Mouse (Mus musculus) forebrain, embryonic 10.5 days (tissue): ENCODE data around the gene Iqcf5. TPM values are rescaled to one million over a fixed set of nuclear protein-coding genes. Genes with fewer than 3 reads are reported as not detected.
"Not testable (repeated sequence)": the region's sequence is repeated elsewhere in the genome, so short reads cannot be mapped to it uniquely, and the experiment has no call there.

Experiments used
- DNase-seq: peaks from one replicate; pipeline ENCODE4 v3.0.0-alpha.2; 2017; ENCODE audit warnings: low spot score; ENCODE audit errors: extremely low spot score
- H3K27ac ChIP-seq: fragments of 300-500 bp; sonication (generic); 2 replicates; pipeline ENCODE4 v1.5.1; 2016; ENCODE audit warnings: mild to moderate bottlenecking
- H3K27me3 ChIP-seq: fragments of 300-500 bp; sonication (generic); 2 replicates; pipeline ENCODE4 v1.6.1; 2016; ENCODE audit warnings: mild to moderate bottlenecking; ENCODE audit not compliant: poor library complexity, severe bottlenecking
- H3K36me3 ChIP-seq: fragments of 300-500 bp; sonication (generic); replicated peaks from 2 replicates; pipeline ENCODE4 v1.6.1; 2016; ENCODE audit warnings: mild to moderate bottlenecking, moderate library complexity
- H3K4me1 ChIP-seq: fragments of 300-500 bp; sonication (generic); 2 replicates; pipeline ENCODE4 v1.6.1; 2016
- H3K4me3 ChIP-seq: fragments of 300-500 bp; sonication (generic); 2 replicates; pipeline ENCODE4 v1.5.1; 2016; ENCODE audit warnings: mild to moderate bottlenecking, moderate library complexity
- H3K9me3 ChIP-seq: fragments of 300-500 bp; sonication (generic); 2 replicates; pipeline ENCODE4 v1.6.1; 2016; ENCODE audit warnings: mild to moderate bottlenecking, moderate library complexity
- WGBS: fragments of 180-500 bp; shearing (Covaris S2); methylation state at CpG from one replicate; pipeline ENCODE4 v1.1.7; 2016; 5-methylcytosine and 5-hydroxymethylcytosine counted together
- polyA plus RNA-seq: library from polyadenylated mRNA; unstranded; fragments of >200 nt; fragmentation: Nextera tagmentation; extraction: Ambion mirVana; gene quantifications from 2 replicates; pipeline ENCODE4 v1.2.1, GENCODE M21; 2016

Iqcf5 gene
- polyA plus RNA-seq, 1 experiment from 2014 or later, result not detected

DNA sequence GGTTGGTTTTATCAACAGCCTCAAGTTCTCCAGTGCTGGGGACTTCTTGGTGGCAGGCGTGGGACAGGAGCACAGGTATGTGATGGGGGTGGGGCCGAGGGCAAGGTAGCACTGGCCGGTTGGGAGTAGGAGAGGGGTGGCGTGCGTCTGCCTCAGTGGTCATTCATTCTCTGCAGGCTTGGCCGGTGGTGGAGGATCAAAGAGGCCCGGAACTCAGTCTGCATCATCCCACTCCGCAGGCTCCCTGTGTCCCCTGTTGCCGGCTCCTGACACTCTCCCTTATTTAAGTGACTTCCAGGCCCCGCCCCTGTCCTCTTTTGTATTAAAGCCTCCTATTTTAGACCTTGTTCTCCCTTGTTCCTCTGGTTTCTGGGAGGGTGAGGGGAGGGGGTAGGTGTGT lies 29.3 kb upstream of the Iqcf5 start:
- Histone ChIP-seq H3K36me3 (peaks cover 63% of the 10 kb centered on the region), H3K27ac (no peak overlapping the region)

DNA sequence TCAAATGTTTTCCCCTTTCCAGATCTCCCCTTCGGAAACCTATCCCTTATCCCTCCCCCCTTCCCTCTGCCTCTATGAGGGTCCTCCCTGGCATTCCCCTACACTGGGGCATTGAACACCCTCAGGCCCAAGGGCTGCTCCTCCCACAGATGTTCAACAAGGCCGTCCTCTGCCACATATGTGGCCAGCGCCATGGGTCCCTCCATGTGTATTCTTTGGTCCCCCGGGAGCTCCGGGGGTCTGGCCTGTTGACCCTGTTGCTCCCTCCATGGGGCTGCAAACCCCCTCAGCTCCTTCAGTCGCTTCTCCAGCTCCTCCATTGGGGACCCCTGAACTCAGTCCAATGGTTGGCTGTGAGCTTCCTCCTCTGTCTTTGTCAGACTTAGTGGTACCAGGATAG lies 26.8 kb upstream of the Iqcf5 start:
- H3K27ac ChIP-seq, H3K4me3 ChIP-seq, H3K27me3 ChIP-seq, H3K9me3 ChIP-seq, H3K4me1 ChIP-seq, DNase-seq: not testable (repeated sequence)
- WGBS, result 86% methylated on average over 6 of the region's 6 CpGs
- peaks cover 40% of the 10 kb centered on the region for H3K36me3 ChIP-seq

More for the DNA sequence above, 29.3 kb upstream of the Iqcf5 start:
- no peak overlapping the region for H3K4me3 ChIP-seq
- H3K9me3 ChIP-seq, result no peaks in the 10 kb centered on the region
- 82% methylated on average over 10 of the region's 10 CpGs for WGBS
- no peak for DNase-seq
- H3K4me1 ChIP-seq, result 0 out of 2 replicates have a peak, but pooled peaks cover 4% of the 10 kb centered on the region
- H3K27me3 ChIP-seq, result no peaks in the 10 kb centered on the region

DNA sequence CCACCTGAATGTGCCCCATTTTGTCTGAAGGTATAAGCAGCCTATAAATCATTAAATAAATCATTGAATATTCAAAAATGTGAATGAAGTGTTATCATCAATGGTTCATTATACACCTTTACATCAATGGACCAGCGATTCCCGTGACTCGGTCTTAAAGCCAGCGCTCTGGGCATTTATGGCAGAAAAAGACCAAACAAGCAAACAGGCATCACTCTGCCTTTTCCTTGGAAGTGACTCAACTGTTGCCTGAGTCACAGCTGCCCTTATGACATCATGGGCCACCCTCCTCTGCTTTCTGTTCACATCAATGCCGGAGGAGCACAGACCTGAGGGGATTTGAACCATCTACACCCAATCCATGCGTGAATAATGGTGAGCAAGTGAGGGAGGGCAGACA lies 14.7 kb upstream of the Iqcf5 start, which contains the start of gene Iqcf1:
Iqcf1 (plus strand) TSS at position 301 of the 400 bp plus-strand sequence.
- Histone ChIP-seq H3K27me3 (no peaks in the 10 kb centered on the region), H3K4me1 (no peaks in the 10 kb centered on the region), H3K36me3 (no peaks in the 10 kb centered on the region), H3K4me3 (no peak within 1 kb of the TSS), H3K27ac (no peak within 1 kb of the TSS), H3K9me3 (no peaks in the 10 kb centered on the region)
- 91% methylated on average over 6 of the region's 6 CpGs for WGBS
- DNase-seq, result no peak

DNA sequence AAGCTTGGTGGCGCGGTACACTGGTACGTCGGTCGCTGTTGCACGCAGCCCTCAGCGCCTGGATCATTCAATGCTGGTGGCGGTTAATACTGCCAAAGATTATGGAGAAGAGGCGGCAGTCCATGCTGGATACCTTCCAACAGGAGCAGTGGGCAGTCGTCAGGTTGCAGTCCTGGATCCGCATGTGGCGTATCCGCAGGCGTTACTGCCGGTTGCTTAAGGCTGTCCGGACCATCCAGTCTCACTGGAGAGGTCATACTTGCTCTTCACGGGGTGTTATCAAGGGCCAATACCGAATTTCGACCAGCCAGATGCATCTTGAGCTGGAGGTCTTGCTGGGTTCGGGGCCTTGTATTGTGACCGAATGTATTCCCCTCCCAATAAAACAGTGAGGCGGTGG lies 12.5 kb upstream of the Iqcf5 start:
- Histone ChIP-seq H3K9me3 (no peaks in the 10 kb centered on the region), H3K4me3 (no peak overlapping the region), H3K4me1 (no peaks in the 10 kb centered on the region), H3K36me3 (no peaks in the 10 kb centered on the region), H3K27me3 (no peaks in the 10 kb centered on the region), H3K27ac (no peak overlapping the region)
- 91% methylated on average over 22 of the region's 22 CpGs for WGBS
- no peak for DNase-seq

DNA sequence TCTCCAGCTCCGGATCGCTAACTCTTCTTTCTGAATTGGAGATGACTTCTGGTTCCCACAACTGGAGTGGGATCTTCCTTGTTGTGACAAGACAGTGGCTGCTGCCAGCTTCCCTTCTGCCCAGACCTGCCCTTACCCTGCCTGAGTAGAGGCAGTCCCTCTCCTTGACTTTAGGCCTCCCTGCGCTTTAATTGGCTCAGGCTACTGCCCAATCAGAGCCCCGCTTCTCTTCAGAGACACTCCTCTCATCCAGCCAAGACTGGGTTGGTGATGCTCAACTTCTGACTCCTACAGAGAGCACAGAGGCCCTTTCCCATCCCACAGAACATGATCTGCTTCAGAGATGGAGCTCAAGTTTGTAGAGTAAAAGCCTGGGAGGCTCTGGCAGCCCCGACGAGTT lies 10.1 kb upstream of the Iqcf5 start:
- H3K27me3 ChIP-seq, result no peaks in the 10 kb centered on the region
- no peak overlapping the region for H3K27ac ChIP-seq
- no peaks in the 10 kb centered on the region for H3K4me1 ChIP-seq
- H3K36me3 ChIP-seq, result no peaks in the 10 kb centered on the region
- WGBS, result 73% methylated on average over 6 of the region's 6 CpGs
- no peaks in the 10 kb centered on the region for H3K9me3 ChIP-seq
- no peak for DNase-seq
- H3K4me3 ChIP-seq, result no peak overlapping the region

DNA sequence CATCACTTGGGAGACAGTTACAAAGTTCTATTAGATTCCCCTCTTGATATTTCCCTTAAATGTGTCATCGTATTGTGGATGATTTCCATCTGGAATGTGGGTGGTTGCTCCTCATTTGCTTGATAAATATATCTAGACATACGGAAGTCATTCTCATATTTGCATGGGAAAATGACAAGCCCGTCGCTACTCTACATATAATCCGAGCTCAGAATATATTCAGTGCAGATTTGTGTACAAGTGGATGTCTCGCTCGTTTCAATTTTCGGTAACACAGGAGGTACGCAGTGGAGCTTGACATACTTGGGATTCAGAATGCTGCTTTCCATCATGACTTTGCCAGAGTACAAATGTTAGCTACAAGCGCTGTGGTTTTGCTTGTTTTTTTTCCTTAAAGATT lies 5.0 kb upstream of the Iqcf5 start:
- Histone ChIP-seq H3K27me3 (no peaks in the 10 kb centered on the region), H3K4me1 (no peaks in the 10 kb centered on the region), H3K9me3 (no peaks in the 10 kb centered on the region), H3K27ac (no peak overlapping the region), H3K36me3 (no peaks in the 10 kb centered on the region), H3K4me3 (no peak overlapping the region)
- WGBS, result 92% methylated on average over 10 of the region's 10 CpGs
- no peak for DNase-seq

DNA sequence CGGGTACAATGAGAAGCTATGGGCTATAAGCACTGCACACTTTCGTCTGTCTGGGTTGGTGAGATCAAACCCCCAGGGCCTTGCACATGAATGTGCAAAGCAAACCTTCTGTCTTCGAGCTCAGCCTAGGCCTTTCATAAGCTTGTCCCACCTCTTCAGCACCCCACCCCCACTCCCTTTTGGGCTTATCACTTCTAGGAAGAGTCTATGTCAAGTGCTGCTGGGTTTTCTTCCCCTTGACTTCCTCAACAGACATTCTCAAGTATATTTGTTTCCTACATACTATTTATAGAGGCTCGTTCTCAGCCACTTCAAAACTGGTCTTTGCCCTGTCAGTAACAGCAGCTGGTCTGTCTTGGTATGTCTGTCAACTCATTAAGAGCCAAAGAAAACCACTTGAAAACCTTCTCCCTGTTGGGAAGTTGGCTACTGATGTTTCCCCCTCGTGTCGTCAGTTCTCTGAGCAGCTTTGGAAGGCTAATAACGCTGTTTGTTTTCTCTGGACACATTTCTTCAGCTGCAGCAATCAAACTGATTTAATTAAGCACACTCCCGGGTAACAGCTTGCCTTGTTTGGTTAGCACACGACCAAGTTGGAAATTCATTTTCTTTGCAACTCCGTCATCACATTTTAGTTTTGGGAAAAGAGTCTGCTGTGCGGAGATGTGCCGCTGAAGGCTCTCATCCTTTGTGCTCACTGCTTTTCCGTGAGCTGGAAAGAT lies 1.5 kb upstream of the Iqcf5 start:
- H3K4me1 ChIP-seq, result no peaks in the 10 kb centered on the region
- 82% methylated on average over 13 of the region's 13 CpGs for WGBS
- H3K27me3 ChIP-seq, result no peaks in the 10 kb centered on the region
- no peak for DNase-seq
- H3K27ac ChIP-seq, result no peak overlapping the region
- H3K36me3 ChIP-seq, result no peaks in the 10 kb centered on the region
- no peak overlapping the region for H3K4me3 ChIP-seq
- H3K9me3 ChIP-seq, result no peaks in the 10 kb centered on the region

DNA sequence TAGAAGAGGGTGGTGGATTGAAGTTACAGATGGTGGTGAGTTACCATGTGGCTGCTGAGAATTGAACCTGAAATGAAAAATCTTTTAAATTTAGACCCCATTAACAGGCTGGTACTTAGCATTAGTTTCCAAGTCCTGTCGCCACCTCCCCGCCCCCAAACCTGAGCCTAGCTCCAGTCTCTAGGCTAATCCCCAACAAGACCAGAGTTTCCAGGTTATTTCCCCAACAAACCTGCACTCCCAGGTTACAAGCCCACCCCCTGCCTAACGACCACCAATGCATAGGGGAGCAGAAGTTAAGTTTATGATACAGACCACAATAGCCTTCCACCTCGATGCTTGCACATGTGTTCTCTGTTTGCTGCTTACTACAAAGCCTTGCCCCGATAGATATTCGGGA lies 807 bp upstream of the Iqcf5 start:
- no peaks in the 10 kb centered on the region for H3K27me3 ChIP-seq
- H3K4me3 ChIP-seq, result no peak overlapping the region
- no peak overlapping the region for H3K27ac ChIP-seq
- no peaks in the 10 kb centered on the region for H3K9me3 ChIP-seq
- no peaks in the 10 kb centered on the region for H3K36me3 ChIP-seq
- no peak for DNase-seq
- 80% methylated on average over 6 of the region's 6 CpGs for WGBS
- H3K4me1 ChIP-seq, result no peaks in the 10 kb centered on the region

DNA sequence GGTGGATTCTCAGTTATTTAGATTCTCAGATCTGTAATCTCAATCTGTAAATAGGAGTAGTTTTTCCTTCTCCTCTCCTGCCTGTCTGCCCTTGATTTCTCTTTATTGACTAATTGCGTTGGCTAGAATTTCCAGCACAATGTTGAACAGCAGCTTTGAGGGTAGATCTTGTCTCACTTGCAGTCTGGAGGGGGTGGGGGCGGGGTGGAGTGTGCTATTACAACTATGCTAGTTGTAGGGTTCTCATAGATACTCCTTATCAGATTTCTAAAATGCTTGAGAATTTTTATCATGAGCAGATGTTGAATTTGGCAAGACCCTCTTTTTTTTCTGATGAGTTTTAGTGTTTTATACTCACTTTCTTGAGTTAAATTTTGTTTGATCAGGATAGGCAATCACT lies 5.1 kb downstream of the Iqcf5 start:
- Histone ChIP-seq H3K27ac (no peak overlapping the region), H3K9me3 (no peaks in the 10 kb centered on the region), H3K36me3 (no peaks in the 10 kb centered on the region), H3K4me3 (no peak overlapping the region), H3K27me3 (no peaks in the 10 kb centered on the region), H3K4me1 (no peaks in the 10 kb centered on the region)
- 83% methylated on average over 2 of the region's 2 CpGs for WGBS
- no peak for DNase-seq

DNA sequence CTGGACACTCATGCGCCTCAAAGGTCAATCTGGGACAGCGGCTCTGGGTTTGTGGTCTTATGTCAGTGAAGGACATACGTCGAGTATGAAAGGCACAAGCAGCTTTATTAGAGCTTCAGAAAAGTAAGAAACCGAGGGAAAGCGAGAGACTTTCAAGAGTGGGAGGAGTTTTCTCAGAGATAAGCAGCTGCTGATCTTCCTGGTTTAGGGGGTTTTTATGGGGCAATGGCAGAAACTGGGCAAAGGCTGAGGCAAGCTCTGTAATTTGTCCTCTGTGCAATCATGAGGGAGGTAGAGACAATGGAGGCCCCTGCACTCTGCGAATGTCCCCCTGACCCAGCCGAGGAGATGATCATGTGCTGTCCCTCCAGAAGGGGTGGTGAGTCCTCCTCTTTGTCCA lies 5.5 kb downstream of the Iqcf5 start:
- no peak overlapping the region for H3K27ac ChIP-seq
- no peaks in the 10 kb centered on the region for H3K27me3 ChIP-seq
- no peaks in the 10 kb centered on the region for H3K4me1 ChIP-seq
- no peaks in the 10 kb centered on the region for H3K9me3 ChIP-seq
- H3K36me3 ChIP-seq, result no peaks in the 10 kb centered on the region
- no peak for DNase-seq
- 84% methylated on average over 8 of the region's 8 CpGs for WGBS
- no peak overlapping the region for H3K4me3 ChIP-seq

DNA sequence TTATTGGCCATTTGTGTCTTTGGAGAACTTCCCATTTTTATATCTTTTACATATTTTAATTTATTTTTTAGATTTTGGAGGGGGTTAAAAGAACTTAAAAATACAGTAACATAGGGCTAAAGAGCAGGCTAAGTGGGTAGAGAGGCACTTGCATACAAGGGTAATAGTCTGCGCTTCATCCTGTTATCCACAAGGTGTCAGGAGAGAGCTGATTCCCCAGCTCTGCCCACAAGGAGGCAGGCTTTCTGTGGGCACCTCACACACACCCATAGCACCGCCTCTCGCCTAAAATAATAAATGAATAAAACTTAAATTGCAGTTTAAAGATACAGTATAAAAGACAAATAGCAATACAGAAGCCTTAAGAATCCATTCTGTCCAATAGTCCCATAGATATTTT lies 17.5 kb downstream of the Iqcf5 start:
- no peak overlapping the region for H3K4me3 ChIP-seq
- no peaks in the 10 kb centered on the region for H3K4me1 ChIP-seq
- no peaks in the 10 kb centered on the region for H3K9me3 ChIP-seq
- no peaks in the 10 kb centered on the region for H3K36me3 ChIP-seq
- H3K27ac ChIP-seq, result no peak overlapping the region
- H3K27me3 ChIP-seq, result no peaks in the 10 kb centered on the region
- DNase-seq, result peak; percentile 21
- 26% methylated on average over 3 of the region's 3 CpGs for WGBS

DNA sequence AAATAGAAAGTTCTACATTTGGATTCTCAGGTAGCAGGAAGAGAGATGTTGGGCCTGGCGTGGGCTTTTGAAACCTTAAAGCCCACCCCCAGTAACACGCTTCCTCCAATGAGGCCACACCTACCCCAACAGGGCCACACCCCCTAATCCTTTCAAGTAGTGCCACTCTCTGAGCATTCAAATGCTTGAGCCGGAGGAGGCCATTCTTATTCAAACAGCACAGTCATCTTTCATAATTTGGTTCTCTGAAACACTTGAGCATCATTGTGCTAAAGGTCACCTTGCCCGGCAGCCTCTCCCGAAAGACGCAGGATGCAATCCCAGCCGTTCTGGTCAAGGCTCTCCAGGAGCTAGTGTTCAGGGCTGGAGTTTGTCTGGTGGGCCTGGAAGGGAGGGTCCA lies 19.9 kb downstream of the Iqcf5 start:
- 94% methylated on average over 7 of the region's 7 CpGs for WGBS

DNA sequence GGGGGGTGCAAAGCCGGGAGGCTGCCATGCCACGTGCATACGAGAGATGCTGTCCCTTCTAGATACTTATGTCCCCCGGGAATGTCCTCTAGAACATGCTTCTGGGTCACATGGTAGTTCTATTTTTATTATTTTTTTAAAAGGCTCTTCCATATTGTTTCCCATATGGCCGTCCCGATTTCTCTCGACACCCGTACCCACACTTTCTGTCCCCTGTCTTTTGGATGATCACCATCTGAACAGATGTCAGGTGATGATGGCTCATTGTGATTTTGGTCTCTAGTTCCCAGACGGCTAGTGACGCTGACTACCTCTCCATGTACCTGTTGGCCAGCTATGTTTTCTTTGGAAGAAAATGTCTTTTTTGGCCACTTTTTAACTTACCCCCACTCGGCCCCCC lies 20.6 kb downstream of the Iqcf5 start:
- DNase-seq, result no peak
- H3K9me3 ChIP-seq, result no peaks in the 10 kb centered on the region; the same call in 1 of the 2 replicates
- 91% methylated on average over 11 of the region's 11 CpGs for WGBS
- no peaks in the 10 kb centered on the region for H3K4me1 ChIP-seq
- no peak overlapping the region for H3K27ac ChIP-seq
- no peaks in the 10 kb centered on the region for H3K27me3 ChIP-seq
- H3K4me3 ChIP-seq, result no peak overlapping the region
- no peaks in the 10 kb centered on the region for H3K36me3 ChIP-seq

More for the DNA sequence above, 19.9 kb downstream of the Iqcf5 start:
- H3K27me3 ChIP-seq, result no peaks in the 10 kb centered on the region
- DNase-seq, result no peak
- no peaks in the 10 kb centered on the region for H3K4me1 ChIP-seq
- no peak overlapping the region for H3K27ac ChIP-seq
- H3K36me3 ChIP-seq, result no peaks in the 10 kb centered on the region
- H3K4me3 ChIP-seq, result no peak overlapping the region
- no peaks in the 10 kb centered on the region for H3K9me3 ChIP-seq

DNA sequence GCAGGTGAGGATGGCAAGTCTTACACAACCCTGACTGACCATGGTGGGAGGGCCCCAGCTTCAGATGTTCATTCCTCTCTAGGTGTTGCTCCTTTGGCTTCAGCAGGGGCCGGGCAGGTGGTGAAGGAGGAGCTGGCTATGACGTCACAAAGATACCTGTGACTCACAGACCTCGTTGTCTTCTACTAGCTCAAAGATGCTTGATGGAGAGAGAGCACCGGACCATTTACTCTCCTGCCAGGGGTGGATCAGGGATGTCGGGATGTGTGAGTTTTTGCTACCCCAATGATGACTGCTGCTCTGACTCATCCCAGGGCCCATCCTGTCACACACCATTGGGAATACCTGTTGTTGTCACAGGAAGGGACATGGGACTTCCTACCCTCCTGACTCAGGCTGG lies 47.2 kb downstream of the Iqcf5 start, which contains the start of gene Iqcf3:
Iqcf3 (minus strand) TSS at position 101 of the 400 bp plus-strand sequence.
- H3K27me3 ChIP-seq, result no peaks in the 10 kb centered on the region
- no peaks in the 10 kb centered on the region for H3K9me3 ChIP-seq
- no peak for DNase-seq
- no peak within 1 kb of the TSS for H3K27ac ChIP-seq
- no peaks in the 10 kb centered on the region for H3K36me3 ChIP-seq
- H3K4me1 ChIP-seq, result no peaks in the 10 kb centered on the region
- no peak within 1 kb of the TSS for H3K4me3 ChIP-seq
- WGBS, result 92% methylated on average over 5 of the region's 5 CpGs
